Mouse (Mus musculus) heart, embryonic 11.5 days (tissue): ENCODE measurements around the gene Arhgap10. TPM values are rescaled to one million over a fixed set of nuclear protein-coding genes. Genes with fewer than 3 reads are reported as not detected.

Source experiments
- ATAC-seq: fragments of 200-750 bp; cut with Nextera tagmentation; replicated peaks from 2 replicates; pipeline ENCODE4 v1.8.0; 2017; ENCODE audit warnings: moderate library complexity; ENCODE audit not compliant: insufficient number of reproducible peaks, low FRiP score, low TSS enrichment
- H3K27ac ChIP-seq: fragments of 300-500 bp; sonication (generic); 2 replicates; pipeline ENCODE4 v1.5.1; 2014; ENCODE audit warnings: mild to moderate bottlenecking, low read depth, low read length
- H3K27me3 ChIP-seq: fragments of 300-500 bp; sonication (generic); 2 replicates; pipeline ENCODE4 v1.6.1; 2014; ENCODE audit warnings: mild to moderate bottlenecking, low read length, mixed read lengths; ENCODE audit not compliant: control insufficient read depth, insufficient read depth
- H3K36me3 ChIP-seq: fragments of 300-500 bp; sonication (generic); 2 replicates; pipeline ENCODE4 v1.6.1; 2014; ENCODE audit warnings: mild to moderate bottlenecking, low read length, moderate library complexity, mixed read lengths; ENCODE audit not compliant: control insufficient read depth, insufficient read depth
- H3K4me1 ChIP-seq: fragments of 300-500 bp; sonication (generic); 2 replicates; pipeline ENCODE4 v1.6.1; 2014; ENCODE audit warnings: low read length; ENCODE audit not compliant: control insufficient read depth, insufficient read depth
- H3K4me2 ChIP-seq: fragments of 300-500 bp; sonication (generic); 2 replicates; pipeline ENCODE4 v1.6.1; 2014; ENCODE audit warnings: mild to moderate bottlenecking, moderate library complexity
- H3K4me3 ChIP-seq: fragments of 300-500 bp; sonication (generic); 2 replicates; pipeline ENCODE4 v1.5.1; 2014; ENCODE audit warnings: low read depth, low read length
- H3K9ac ChIP-seq: fragments of 300-500 bp; sonication (generic); 2 replicates; pipeline ENCODE4 v1.6.1; 2014; ENCODE audit warnings: mild to moderate bottlenecking, low read depth, low read length, moderate library complexity
- H3K9me3 ChIP-seq: fragments of 300-500 bp; sonication (generic); replicated peaks from 2 replicates; pipeline ENCODE4 v1.6.1; 2016; ENCODE audit warnings: low read length; ENCODE audit not compliant: control insufficient read depth
- WGBS: fragments of 180-500 bp; shearing (Covaris S2); extraction: QIAGEN DNeasy Blood & Tissue Kit; methylation state at CpG from one replicate; pipeline ENCODE4 v1.1.7; 2014; ENCODE audit not compliant: insufficient replicate concordance; 5-methylcytosine and 5-hydroxymethylcytosine counted together
- polyA plus RNA-seq: library from polyadenylated mRNA; unstranded; fragments of >200 nt; fragmentation: Nextera tagmentation; extraction: Ambion mirVana; gene quantifications from 2 replicates; pipeline ENCODE4 v1.2.1, GENCODE M21; 2014

The Arhgap10 gene
- polyA plus RNA-seq, 1 experiment from 2014 or later: 23.2 TPM

- 81% methylated on average over 5 of the region's 5 CpGs for WGBS
- Histone ChIP-seq H3K4me2 (no peak overlapping the region), H3K4me1 (no peaks in the 10 kb centered on the region), H3K9me3 (no peaks in the 10 kb centered on the region), H3K36me3 (peaks cover 5% of the 10 kb centered on the region; the same call in 1 of the 2 replicates), H3K4me3 (no peak overlapping the region), H3K9ac (no peak overlapping the region), H3K27me3 (no peaks in the 10 kb centered on the region), H3K27ac (no peak overlapping the region)
- ATAC-seq: no peak
Observed at GRCm38 (mm10) chr8:77254466-77254865, 263.3 kb downstream of the Arhgap10 start.

- 85% methylated on average over 5 of the region's 5 CpGs for WGBS
- H3K27ac ChIP-seq: no peak overlapping the region
- no peak overlapping the region for H3K4me2 ChIP-seq
- no peak for ATAC-seq
- no peaks in the 10 kb centered on the region for H3K27me3 ChIP-seq
- no peaks in the 10 kb centered on the region for H3K4me1 ChIP-seq
- H3K4me3 ChIP-seq: no peak overlapping the region
- H3K36me3 ChIP-seq: peaks cover 7% of the 10 kb centered on the region
- no peak overlapping the region for H3K9ac ChIP-seq
- H3K9me3 ChIP-seq: no peaks in the 10 kb centered on the region
Observed at GRCm38 (mm10) chr8:77251134-77251533, 266.6 kb downstream of the Arhgap10 start.

GRCm38 (mm10) chr8:77250094-77250493, 267.7 kb downstream of the Arhgap10 start:
- no peak overlapping the region for H3K27ac ChIP-seq
- no peak overlapping the region for H3K4me3 ChIP-seq
- H3K9me3 ChIP-seq: no peaks in the 10 kb centered on the region
- H3K9ac ChIP-seq: no peak overlapping the region
- no peaks in the 10 kb centered on the region for H3K27me3 ChIP-seq
- H3K36me3 ChIP-seq: peaks cover 7% of the 10 kb centered on the region
- no peak for ATAC-seq
- H3K4me1 ChIP-seq: no peaks in the 10 kb centered on the region
- 89% methylated on average over 3 of the region's 3 CpGs for WGBS
- no peak overlapping the region for H3K4me2 ChIP-seq

GRCm38 (mm10) chr8:77241381-77241780, 276.4 kb downstream of the Arhgap10 start:
- Histone ChIP-seq H3K9ac (no peak overlapping the region), H3K4me3 (no peak overlapping the region), H3K36me3 (no peaks in the 10 kb centered on the region), H3K4me1 (no peaks in the 10 kb centered on the region), H3K27ac (no peak overlapping the region), H3K4me2 (no peak overlapping the region), H3K9me3 (no peaks in the 10 kb centered on the region), H3K27me3 (no peaks in the 10 kb centered on the region)
- WGBS: 85% methylated on average over 3 of the region's 3 CpGs
- no peak for ATAC-seq

- no peaks in the 10 kb centered on the region for H3K36me3 ChIP-seq
- no peaks in the 10 kb centered on the region for H3K4me1 ChIP-seq
- ATAC-seq: no peak
- H3K4me2 ChIP-seq: no peak overlapping the region
- H3K9me3 ChIP-seq: no peaks in the 10 kb centered on the region
- H3K27ac ChIP-seq: no peak overlapping the region
- no peaks in the 10 kb centered on the region for H3K27me3 ChIP-seq
- no peak overlapping the region for H3K4me3 ChIP-seq
- no peak overlapping the region for H3K9ac ChIP-seq
Observed at GRCm38 (mm10) chr8:77239462-77239861, 278.3 kb downstream of the Arhgap10 start.

- Histone ChIP-seq H3K4me1 (peaks cover 13% of the 10 kb centered on the region), H3K4me2 (no peak overlapping the region), H3K36me3 (no peaks in the 10 kb centered on the region), H3K27me3 (no peaks in the 10 kb centered on the region), H3K9me3 (no peaks in the 10 kb centered on the region), H3K4me3 (no peak overlapping the region), H3K9ac (no peak overlapping the region), H3K27ac (no peak overlapping the region)
- no peak for ATAC-seq
- WGBS: 79% methylated on average over 1 of the region's 1 CpGs
Observed at GRCm38 (mm10) chr8:77236701-77237100, 281.1 kb downstream of the Arhgap10 start.

- Histone ChIP-seq H3K4me2 (no peak overlapping the region; the same call in 1 of the 2 replicates), H3K4me3 (no peak overlapping the region), H3K4me1 (peaks cover 13% of the 10 kb centered on the region), H3K36me3 (no peaks in the 10 kb centered on the region), H3K9me3 (no peaks in the 10 kb centered on the region), H3K27ac (no peak overlapping the region), H3K9ac (no peak overlapping the region), H3K27me3 (no peaks in the 10 kb centered on the region)
- ATAC-seq: no peak
- WGBS: 82% methylated on average over 3 of the region's 3 CpGs
Observed at GRCm38 (mm10) chr8:77232411-77232810, 285.3 kb downstream of the Arhgap10 start.

- Histone ChIP-seq H3K9ac (no peak overlapping the region), H3K36me3 (no peaks in the 10 kb centered on the region), H3K4me2 (no peak overlapping the region), H3K4me1 (peaks cover 13% of the 10 kb centered on the region), H3K27ac (no peak overlapping the region), H3K9me3 (no peaks in the 10 kb centered on the region), H3K4me3 (no peak overlapping the region), H3K27me3 (no peaks in the 10 kb centered on the region)
- WGBS: 70% methylated on average over 6 of the region's 6 CpGs
- ATAC-seq: no peak
Observed at GRCm38 (mm10) chr8:77231834-77232233, 285.9 kb downstream of the Arhgap10 start.

GRCm38 (mm10) chr8:77231211-77231610, 286.5 kb downstream of the Arhgap10 start:
- Histone ChIP-seq H3K9ac (no peak overlapping the region), H3K4me3 (no peak overlapping the region), H3K27me3 (no peaks in the 10 kb centered on the region), H3K9me3 (no peaks in the 10 kb centered on the region), H3K36me3 (no peaks in the 10 kb centered on the region), H3K27ac (no peak overlapping the region), H3K4me2 (no peak overlapping the region), H3K4me1 (peaks cover 13% of the 10 kb centered on the region)
- ATAC-seq: no peak
- WGBS: 81% methylated on average over 1 of the region's 1 CpGs
